Mouse (Mus musculus): ENCODE measurements around the gene Pik3cg. TPM values are rescaled to one million over a fixed set of nuclear protein-coding genes. Genes with fewer than 3 reads are reported as not detected.

Gene Pik3cg
- polyA plus RNA-seq, 1 experiment from 2014 or later, result 2.6 TPM

GRCm38 (mm10) chr12:32233871-32234270 is 25.4 kb upstream of the Pik3cg start:
- 74% methylated on average over 4 of the region's 4 CpGs for WGBS
- Histone ChIP-seq H3K4me3 (ENCODE audit: low read length) (no peak overlapping the region), H3K9ac (ENCODE audit: low read depth, low read length) (no peak overlapping the region), H3K27me3 (ENCODE audit: control insufficient read depth, insufficient read depth, low read length) (no peaks in the 10 kb centered on the region), H3K27ac (ENCODE audit: low read depth, low read length) (no peak overlapping the region), H3K36me3 (ENCODE audit: control insufficient read depth, insufficient read depth, low read length) (no peaks in the 10 kb centered on the region), H3K9me3 (ENCODE audit: control insufficient read depth, low read length) (no peaks in the 10 kb centered on the region), H3K4me2 (replicated peaks; ENCODE audit: low read depth, low read length) (no peak overlapping the region), H3K4me1 (ENCODE audit: control insufficient read depth, insufficient read depth, low read length) (no peaks in the 10 kb centered on the region)
- no peak for ATAC-seq (ENCODE audit: low FRiP score, low TSS enrichment)

DNA sequence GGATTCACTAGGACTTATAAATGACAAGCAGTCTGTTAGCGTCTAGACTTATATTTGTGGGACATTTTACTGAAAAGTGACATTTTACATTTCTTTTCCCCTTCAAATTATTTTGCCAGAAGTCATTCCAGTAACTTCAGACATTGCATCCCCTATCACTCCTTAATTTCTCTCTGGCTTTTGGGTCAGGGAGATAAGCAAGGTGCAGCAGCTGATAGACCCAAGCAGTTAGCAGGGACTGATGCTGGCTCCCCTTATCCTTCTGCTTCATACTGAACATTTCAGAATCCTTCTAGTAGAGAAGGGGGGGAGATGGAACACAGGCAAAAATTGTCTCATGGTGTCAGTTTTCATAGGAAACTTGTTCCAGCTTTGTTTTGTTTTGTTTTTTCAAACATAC is 22.9 kb upstream of the Pik3cg start:
- Histone ChIP-seq H3K4me1 (ENCODE audit: control insufficient read depth, insufficient read depth, low read length) (no peaks in the 10 kb centered on the region), H3K4me3 (ENCODE audit: low read length) (no peak overlapping the region), H3K9me3 (ENCODE audit: control insufficient read depth, low read length) (no peaks in the 10 kb centered on the region), H3K27ac (ENCODE audit: low read depth, low read length) (no peak overlapping the region), H3K27me3 (ENCODE audit: control insufficient read depth, insufficient read depth, low read length) (no peaks in the 10 kb centered on the region), H3K4me2 (replicated peaks; ENCODE audit: low read depth, low read length) (no peak overlapping the region), H3K36me3 (ENCODE audit: control insufficient read depth, insufficient read depth, low read length) (no peaks in the 10 kb centered on the region), H3K9ac (ENCODE audit: low read depth, low read length) (no peak overlapping the region)
- ATAC-seq (ENCODE audit: low FRiP score, low TSS enrichment), result no peak
- 94% methylated on average over 1 of the region's 1 CpGs for WGBS

DNA sequence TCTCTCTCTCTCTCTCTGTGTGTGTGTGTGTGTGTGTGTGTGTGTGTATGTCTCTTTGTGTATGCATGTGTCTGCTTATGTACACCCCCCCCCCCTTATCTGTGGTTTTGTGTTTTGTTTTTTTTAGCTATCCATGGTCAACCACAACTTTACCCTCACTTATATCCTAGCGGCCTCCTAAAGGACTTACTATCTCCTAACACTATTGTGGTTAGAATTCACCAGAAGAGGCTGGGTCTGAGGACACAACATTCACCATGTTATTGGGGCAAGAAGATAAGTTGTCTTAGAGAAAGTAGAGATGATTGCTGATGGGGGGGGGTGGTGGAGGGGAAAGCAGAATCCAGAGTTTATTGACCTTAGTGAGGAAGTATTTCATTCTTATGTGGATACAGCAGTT is 15.2 kb upstream of the Pik3cg start:
- Histone ChIP-seq H3K4me1 (ENCODE audit: control insufficient read depth, insufficient read depth, low read length) (no peaks in the 10 kb centered on the region), H3K36me3 (ENCODE audit: control insufficient read depth, insufficient read depth, low read length) (no peaks in the 10 kb centered on the region), H3K4me2 (replicated peaks; ENCODE audit: low read depth, low read length) (no peak overlapping the region), H3K9ac (ENCODE audit: low read depth, low read length) (no peak overlapping the region), H3K9me3 (ENCODE audit: control insufficient read depth, low read length) (no peaks in the 10 kb centered on the region), H3K27me3 (ENCODE audit: control insufficient read depth, insufficient read depth, low read length) (no peaks in the 10 kb centered on the region), H3K4me3 (ENCODE audit: low read length) (no peak overlapping the region), H3K27ac (ENCODE audit: low read depth, low read length) (no peak overlapping the region)
- WGBS, result 83% methylated on average over 1 of the region's 1 CpGs
- no peak for ATAC-seq (ENCODE audit: low FRiP score, low TSS enrichment)

DNA sequence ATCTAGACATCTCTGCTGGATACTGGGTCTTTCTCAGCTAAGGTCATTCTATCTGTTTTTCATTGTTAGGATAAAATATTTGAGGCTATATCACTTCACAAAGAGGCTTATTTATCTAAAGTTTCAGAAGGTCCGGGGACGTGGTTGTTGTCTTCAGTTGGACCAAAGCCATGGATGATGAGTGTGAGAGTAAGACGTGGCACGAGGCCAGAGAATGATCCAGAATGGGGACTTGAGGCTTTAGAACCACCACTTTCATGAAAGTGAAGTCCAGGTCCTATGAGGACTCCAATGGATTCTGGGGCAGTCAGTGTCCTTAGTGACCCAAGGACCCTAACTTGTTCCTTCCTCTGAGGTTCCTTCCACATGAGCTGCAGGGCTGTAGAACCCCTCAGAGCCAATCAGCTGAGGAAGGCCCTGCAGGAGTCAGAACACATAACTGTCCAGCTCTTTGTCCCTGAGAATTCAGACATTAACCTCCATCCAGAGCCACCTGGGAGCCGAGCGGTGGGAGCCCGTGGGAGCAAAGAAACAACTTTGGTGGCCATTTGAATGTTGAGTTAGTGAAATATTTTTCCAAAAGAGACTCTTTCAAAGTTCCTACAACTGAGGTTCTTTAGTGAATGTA is 14.4 kb upstream of the Pik3cg start:
- no peak overlapping the region for H3K4me2 ChIP-seq (replicated peaks; ENCODE audit: low read depth, low read length)
- no peaks in the 10 kb centered on the region for H3K36me3 ChIP-seq (ENCODE audit: control insufficient read depth, insufficient read depth, low read length)
- WGBS, result 91% methylated on average over 7 of the region's 7 CpGs
- no peak overlapping the region for H3K4me3 ChIP-seq (ENCODE audit: low read length)
- no peak for ATAC-seq (ENCODE audit: low FRiP score, low TSS enrichment)
- no peaks in the 10 kb centered on the region for H3K9me3 ChIP-seq (ENCODE audit: control insufficient read depth, low read length)
- H3K4me1 ChIP-seq (ENCODE audit: control insufficient read depth, insufficient read depth, low read length), result no peaks in the 10 kb centered on the region
- H3K9ac ChIP-seq (ENCODE audit: low read depth, low read length), result no peak overlapping the region
- no peaks in the 10 kb centered on the region for H3K27me3 ChIP-seq (ENCODE audit: control insufficient read depth, insufficient read depth, low read length)
- H3K27ac ChIP-seq (ENCODE audit: low read depth, low read length), result no peak overlapping the region

- 69% methylated on average over 1 of the region's 1 CpGs for WGBS
- no peaks in the 10 kb centered on the region for H3K27me3 ChIP-seq (ENCODE audit: control insufficient read depth, insufficient read depth, low read length)
- no peak overlapping the region for H3K27ac ChIP-seq (ENCODE audit: low read depth, low read length)
- ATAC-seq (ENCODE audit: low FRiP score, low TSS enrichment), result no peak
- no peak overlapping the region for H3K9ac ChIP-seq (ENCODE audit: low read depth, low read length)
- H3K4me3 ChIP-seq (ENCODE audit: low read length), result no peak overlapping the region
- no peaks in the 10 kb centered on the region for H3K4me1 ChIP-seq (ENCODE audit: control insufficient read depth, insufficient read depth, low read length)
- H3K36me3 ChIP-seq (ENCODE audit: control insufficient read depth, insufficient read depth, low read length), result no peaks in the 10 kb centered on the region
- no peaks in the 10 kb centered on the region for H3K9me3 ChIP-seq (ENCODE audit: control insufficient read depth, low read length)
- no peak overlapping the region for H3K4me2 ChIP-seq (replicated peaks; ENCODE audit: low read depth, low read length)
Observed at GRCm38 (mm10) chr12:32220387-32220786, 11.9 kb upstream of the Pik3cg start.

- no peaks in the 10 kb centered on the region for H3K9me3 ChIP-seq (ENCODE audit: control insufficient read depth, low read length)
- no peaks in the 10 kb centered on the region for H3K4me1 ChIP-seq (ENCODE audit: control insufficient read depth, insufficient read depth, low read length)
- H3K9ac ChIP-seq (ENCODE audit: low read depth, low read length), result no peak overlapping the region
- H3K27ac ChIP-seq (ENCODE audit: low read depth, low read length), result no peak overlapping the region
- no peak overlapping the region for H3K4me2 ChIP-seq (replicated peaks; ENCODE audit: low read depth, low read length)
- H3K27me3 ChIP-seq (ENCODE audit: control insufficient read depth, insufficient read depth, low read length), result no peaks in the 10 kb centered on the region
- H3K36me3 ChIP-seq (ENCODE audit: control insufficient read depth, insufficient read depth, low read length), result no peaks in the 10 kb centered on the region
- ATAC-seq (ENCODE audit: low FRiP score, low TSS enrichment), result no peak
- 80% methylated on average over 6 of the region's 6 CpGs for WGBS
- no peak overlapping the region for H3K4me3 ChIP-seq (ENCODE audit: low read length)
Observed at GRCm38 (mm10) chr12:32215143-32215542, 6.7 kb upstream of the Pik3cg start.

GRCm38 (mm10) chr12:32212702-32213101 is 4.2 kb upstream of the Pik3cg start:
- no peak overlapping the region for H3K4me3 ChIP-seq (ENCODE audit: low read length)
- no peak overlapping the region for H3K4me2 ChIP-seq (replicated peaks; ENCODE audit: low read depth, low read length)
- no peaks in the 10 kb centered on the region for H3K4me1 ChIP-seq (ENCODE audit: control insufficient read depth, insufficient read depth, low read length)
- no peaks in the 10 kb centered on the region for H3K36me3 ChIP-seq (ENCODE audit: control insufficient read depth, insufficient read depth, low read length)
- ATAC-seq (ENCODE audit: low FRiP score, low TSS enrichment), result no peak
- whole genome bisulfite sequencing, result 88% methylated on average over 5 of the region's 5 CpGs
- no peak overlapping the region for H3K9ac ChIP-seq (ENCODE audit: low read depth, low read length)
- H3K27me3 ChIP-seq (ENCODE audit: control insufficient read depth, insufficient read depth, low read length), result no peaks in the 10 kb centered on the region
- no peaks in the 10 kb centered on the region for H3K9me3 ChIP-seq (ENCODE audit: control insufficient read depth, low read length)
- H3K27ac ChIP-seq (ENCODE audit: low read depth, low read length), result no peak overlapping the region

- H3K27me3 ChIP-seq (ENCODE audit: control insufficient read depth, insufficient read depth, low read length), result no peaks in the 10 kb centered on the region
- no peak overlapping the region for H3K4me3 ChIP-seq (ENCODE audit: low read length)
- H3K9ac ChIP-seq (ENCODE audit: low read depth, low read length), result no peak overlapping the region
- H3K27ac ChIP-seq (ENCODE audit: low read depth, low read length), result no peak overlapping the region
- 87% methylated on average over 5 of the region's 5 CpGs for WGBS
- no peaks in the 10 kb centered on the region for H3K4me1 ChIP-seq (ENCODE audit: control insufficient read depth, insufficient read depth, low read length)
- H3K36me3 ChIP-seq (ENCODE audit: control insufficient read depth, insufficient read depth, low read length), result no peaks in the 10 kb centered on the region
- ATAC-seq (ENCODE audit: low FRiP score, low TSS enrichment), result no peak
- no peak overlapping the region for H3K4me2 ChIP-seq (replicated peaks; ENCODE audit: low read depth, low read length)
- no peaks in the 10 kb centered on the region for H3K9me3 ChIP-seq (ENCODE audit: control insufficient read depth, low read length)
Observed at GRCm38 (mm10) chr12:32212156-32212555, 3.7 kb upstream of the Pik3cg start.

- H3K27me3 ChIP-seq (ENCODE audit: control insufficient read depth, insufficient read depth, low read length), result no peaks in the 10 kb centered on the region
- no peak overlapping the region for H3K4me3 ChIP-seq (ENCODE audit: low read length)
- no peaks in the 10 kb centered on the region for H3K9me3 ChIP-seq (ENCODE audit: control insufficient read depth, low read length)
- no peak overlapping the region for H3K27ac ChIP-seq (ENCODE audit: low read depth, low read length)
- H3K9ac ChIP-seq (ENCODE audit: low read depth, low read length), result no peak overlapping the region
- no peak overlapping the region for H3K4me2 ChIP-seq (replicated peaks; ENCODE audit: low read depth, low read length)
- no peaks in the 10 kb centered on the region for H3K36me3 ChIP-seq (ENCODE audit: control insufficient read depth, insufficient read depth, low read length)
- ATAC-seq (ENCODE audit: low FRiP score, low TSS enrichment), result no peak
- 78% methylated on average over 4 of the region's 4 CpGs for WGBS
- no peaks in the 10 kb centered on the region for H3K4me1 ChIP-seq (ENCODE audit: control insufficient read depth, insufficient read depth, low read length)
Observed at GRCm38 (mm10) chr12:32211257-32211656, 2.8 kb upstream of the Pik3cg start.
